Mouse (Mus musculus) spleen, adult 2 months (tissue): ENCODE measurements around the gene Ptpa. TPM values are rescaled to one million over a fixed set of nuclear protein-coding genes. Genes with fewer than 3 reads are reported as not detected.

Experiments used
- DNase-seq, 2 experiments: peaks; one replicate each; pipeline versions ENCODE4 v3.0.0 to v3.0.0-alpha.2; 2012 to 2021; ENCODE audit warnings: low spot score in 2 of 2, low read depth in 1 of 2
- H3K27ac ChIP-seq: fragments of 200-500 bp; 2 replicates; pipeline ENCODE4 v1.5.1; 2012; ENCODE audit warnings: low read length, inconsistent platforms; ENCODE audit not compliant: insufficient read depth
- H3K27me3 ChIP-seq: fragments of 200-500 bp; 2 replicates; pipeline ENCODE4 v1.6.1; 2012; ENCODE audit warnings: mild to moderate bottlenecking, moderate library complexity, low read length, inconsistent platforms; ENCODE audit not compliant: control insufficient read depth, insufficient read depth
- H3K36me3 ChIP-seq: fragments of 200-500 bp; 2 replicates; pipeline ENCODE4 v1.6.1; 2012; ENCODE audit warnings: mild to moderate bottlenecking, low read length, inconsistent platforms; ENCODE audit not compliant: control insufficient read depth, insufficient read depth
- H3K4me1 ChIP-seq: fragments of 200-500 bp; 2 replicates; pipeline ENCODE4 v1.6.1; 2011; ENCODE audit warnings: inconsistent platforms; ENCODE audit not compliant: control insufficient read depth, insufficient read depth, insufficient read length
- H3K4me3 ChIP-seq: fragments of 200-500 bp; 2 replicates; pipeline ENCODE4 v1.5.1; 2011; ENCODE audit warnings: mild to moderate bottlenecking, inconsistent platforms; ENCODE audit not compliant: insufficient read depth, insufficient read length; ENCODE audit errors: extremely low read depth
- CTCF ChIP-seq: fragments of 200-500 bp; IDR thresholded peaks from 2 replicates; pipeline ENCODE4 v1.5.1; 2011; ENCODE audit warnings: mild to moderate bottlenecking, inconsistent platforms; ENCODE audit not compliant: insufficient read depth, insufficient read length, insufficient replicate concordance; ENCODE audit errors: extremely low read depth
- POLR2A ChIP-seq: fragments of 200-500 bp; IDR thresholded peaks from 2 replicates; pipeline ENCODE4 v1.6.1; 2011; ENCODE audit warnings: low read depth, low read length, inconsistent platforms
- WGBS: fragments of 180-500 bp; shearing (Covaris S2); methylation state at CpG from one replicate; pipeline ENCODE4 v1.1.7; 2018; 5-methylcytosine and 5-hydroxymethylcytosine counted together
- polyA plus RNA-seq: library from polyadenylated mRNA; depleted of rRNA; stranded (reverse); fragments of >200 nt; gene quantifications from 2 replicates; pipeline ENCODE4 v1.2.3, GENCODE M21; 2012

The Ptpa gene
- polyA plus RNA-seq, 1 experiment: 136 TPM

- WGBS: 1% methylated on average over 53 of the region's 54 CpGs
- DNase-seq: peak in 1 of 2 experiments; percentile 67
- peaks cover 10% of the 10 kb centered on the region; the same call in 1 of the 2 replicates for H3K4me1 ChIP-seq
Observed at GRCm38 (mm10) chr2:30392577-30393369, 23.1 kb upstream of the Ptpa start.

GRCm38 (mm10) chr2:30393370-30393656 lies 22.5 kb upstream of the Ptpa start:
- no peak for DNase-seq
- H3K27ac ChIP-seq: no peak overlapping the region
- peaks cover 10% of the 10 kb centered on the region for H3K36me3 ChIP-seq
- no peaks in the 10 kb centered on the region for H3K27me3 ChIP-seq
- H3K4me3 ChIP-seq: peak overlapping the region; percentile 75; the same call in 1 of the 2 replicates
- TF ChIP-seq POLR2A (no peak), CTCF (no peak)
- 80% methylated on average over 1 of the region's 1 CpGs for WGBS
- H3K4me1 ChIP-seq: peaks cover 10% of the 10 kb centered on the region; the same call in 1 of the 2 replicates

More at GRCm38 (mm10) chr2:30392577-30393369, 23.1 kb upstream of the Ptpa start:
- Histone ChIP-seq H3K27me3 (no peaks in the 10 kb centered on the region), H3K36me3 (peaks cover 7% of the 10 kb centered on the region), H3K4me3 (peak overlapping the region; percentile 75), H3K27ac (peak overlapping the region; percentile 51; the same call in 1 of the 2 replicates)
- TF ChIP-seq POLR2A (no peak), CTCF (no peak)

DNA sequence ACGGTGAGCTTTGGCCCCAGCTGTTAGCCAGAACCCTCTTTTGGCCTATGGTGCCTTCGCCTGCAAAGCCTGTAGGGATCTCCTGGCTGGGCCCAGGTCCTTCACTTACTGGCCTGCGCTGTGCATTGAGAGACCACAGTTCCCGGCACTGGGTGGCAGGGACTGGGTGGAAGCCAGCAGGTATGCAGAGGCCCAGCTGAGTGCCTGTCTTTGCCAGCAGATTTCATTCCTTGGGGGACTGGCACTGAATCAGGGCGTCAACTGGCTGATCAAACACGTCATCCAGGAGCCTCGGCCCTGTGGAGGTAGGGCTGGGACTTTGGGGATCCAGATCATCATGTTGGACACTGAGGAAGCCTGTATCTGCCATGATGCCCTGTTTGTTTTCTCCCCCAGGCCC lies 20.1 kb upstream of the Ptpa start:
- no peak overlapping the region for H3K27ac ChIP-seq
- no peak for TF ChIP-seq CTCF
- TF ChIP-seq POLR2A: no peak
- H3K36me3 ChIP-seq: peaks cover 20% of the 10 kb centered on the region
- H3K4me3 ChIP-seq: no peak overlapping the region
- H3K4me1 ChIP-seq: peaks cover 10% of the 10 kb centered on the region; the same call in 1 of the 2 replicates
- no peak for DNase-seq
- WGBS: 93% methylated on average over 7 of the region's 7 CpGs
- H3K27me3 ChIP-seq: no peaks in the 10 kb centered on the region

DNA sequence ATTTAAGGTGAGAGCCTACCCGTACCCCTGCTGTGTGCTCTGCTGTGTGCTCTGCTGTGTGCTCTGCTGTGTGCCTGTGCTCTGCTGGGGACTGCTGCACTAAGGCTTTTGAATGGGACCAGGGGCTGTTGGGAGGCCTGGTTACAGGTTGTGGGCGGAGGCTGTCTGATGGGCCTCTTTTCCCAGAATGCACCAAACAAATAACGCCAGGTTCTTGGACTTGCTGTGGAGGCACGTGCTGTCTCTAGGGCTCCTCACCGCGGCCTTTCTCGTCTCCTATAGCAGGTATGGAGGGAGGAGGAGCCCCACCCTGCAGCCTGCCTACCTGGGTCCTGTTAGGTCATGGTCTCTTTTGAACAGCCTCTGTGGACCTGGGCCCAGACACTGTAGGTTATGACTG lies 19.6 kb upstream of the Ptpa start:
- no peak overlapping the region for H3K27ac ChIP-seq
- no peak for DNase-seq
- H3K4me3 ChIP-seq: no peak overlapping the region
- peaks cover 20% of the 10 kb centered on the region for H3K36me3 ChIP-seq
- TF ChIP-seq POLR2A (no peak), CTCF (no peak)
- WGBS: 91% methylated on average over 7 of the region's 7 CpGs
- peaks cover 10% of the 10 kb centered on the region; the same call in 1 of the 2 replicates for H3K4me1 ChIP-seq
- H3K27me3 ChIP-seq: no peaks in the 10 kb centered on the region

GRCm38 (mm10) chr2:30397986-30398512 lies 17.8 kb upstream of the Ptpa start:
- no peak for TF ChIP-seq CTCF
- no peak for TF ChIP-seq POLR2A
- H3K27me3 ChIP-seq: no peaks in the 10 kb centered on the region
- no peak overlapping the region for H3K27ac ChIP-seq
- H3K36me3 ChIP-seq: peaks cover 28% of the 10 kb centered on the region
- 94% methylated on average over 10 of the region's 10 CpGs for WGBS
- H3K4me3 ChIP-seq: no peak overlapping the region
- DNase-seq: no peak
- peaks cover 7% of the 10 kb centered on the region; the same call in 1 of the 2 replicates for H3K4me1 ChIP-seq

GRCm38 (mm10) chr2:30399191-30400171 lies 16.4 kb upstream of the Ptpa start:
- WGBS: 87% methylated on average over 20 of the region's 20 CpGs
- no peak for TF ChIP-seq CTCF
- no peak for TF ChIP-seq POLR2A
- Histone ChIP-seq H3K4me1 (no peaks in the 10 kb centered on the region), H3K36me3 (peaks cover 28% of the 10 kb centered on the region), H3K27me3 (no peaks in the 10 kb centered on the region), H3K27ac (no peak overlapping the region), H3K4me3 (no peak overlapping the region)
- no peak for DNase-seq
